ENCODE assay signal across 11 mouse cellular contexts in the genomic region with DNA sequence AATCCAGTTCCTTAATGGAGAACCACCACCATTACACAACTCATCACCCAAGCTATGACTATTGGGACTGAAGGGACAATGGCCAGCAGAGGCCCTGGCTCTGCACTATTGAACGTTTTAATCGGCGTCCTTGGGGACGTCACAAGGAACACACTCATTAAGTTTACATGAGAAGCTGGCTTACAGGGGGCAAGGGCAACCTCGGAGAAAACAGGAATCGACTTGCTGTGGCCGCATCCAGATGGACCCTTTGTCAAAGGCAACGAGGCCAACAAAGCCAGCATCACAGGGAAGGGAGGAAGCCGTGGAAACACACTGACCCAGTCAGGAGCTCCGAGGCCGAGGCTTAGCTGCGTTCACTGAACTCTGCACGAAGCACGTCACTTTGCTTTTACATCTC.
DNase-seq lines count a peak whose midpoint lies in the region; ATAC-seq and TF ChIP-seq lines count a peak whose summit lies in the region.
"Had no signal": no experiment of that assay in that cellular context is flagged by ENCODE, and none has a peak within 500 bp of the region (broad histone marks: within the 10 kb centered on the region; RNA-seq: fewer than 3 reads in every experiment).

No protein-coding gene starts in this region.

- 18% methylated on average over 14 of the region's 14 CpGs for WGBS in forebrain, embryonic 16.5 days
- whole genome bisulfite sequencing in midbrain, embryonic 14.5 days = 13% methylated on average over 14 of the region's 14 CpGs

- H3K9me3 ChIP-seq in forebrain, embryonic 16.5 days (ENCODE audit: control insufficient read depth, low read length) = no peaks in the 10 kb centered on the region
- no peaks in the 10 kb centered on the region for H3K9me3 ChIP-seq in midbrain, embryonic 14.5 days (ENCODE audit: control insufficient read depth, low read length)
- H3K9me3 ChIP-seq: limb, embryonic 15.5 days had no signal

- TF ChIP-seq POLR2A in brain, embryonic 14.5 days (IDR thresholded peaks at IDR 0.05; ENCODE audit: borderline replicate concordance, extremely low read depth, insufficient read depth, insufficient read length, poor library complexity, severe bottlenecking) = no peak
- no peak for TF ChIP-seq POLR2A in cortical plate, adult 2 months (IDR thresholded peaks at IDR 0.05; ENCODE audit: extremely low read depth, insufficient read depth, low read length)

- H3K4me3 ChIP-seq in cortical plate, adult 2 months (ENCODE audit: insufficient read depth, low read length) = no peak overlapping the region
- no peak overlapping the region for H3K4me3 ChIP-seq in forebrain, embryonic 16.5 days (replicated peaks; ENCODE audit: low read length)
- no peak overlapping the region for H3K4me3 ChIP-seq in midbrain, embryonic 14.5 days (replicated peaks; ENCODE audit: low read depth, low read length)
- H3K4me3 ChIP-seq: limb, embryonic 15.5 days had no signal

- peak; percentile 34; the same call in 1 of the 2 replicates for ATAC-seq in forebrain, embryonic 16.5 days
- peak; percentile 77 for ATAC-seq in midbrain, embryonic 14.5 days (ENCODE audit: low FRiP score, low TSS enrichment)

- DNase-seq in brain, embryonic 14.5 days (ENCODE audit: low read depth) = peak; percentile 82
- peak; percentile 70 for DNase-seq in midbrain, embryonic 14.5 days
- DNase-seq in Muller cell, postnatal 12 days (ENCODE audit: inconsistent ontology term) = no peak
- DNase-seq in adrenal gland, adult 18-20 months (ENCODE audit: low spot score in 2 of 2) = no peak
- no peak for DNase-seq in kidney, postnatal 14 days
- no peak for DNase-seq in lung, adult 18-20 months
- DNase-seq: gastrocnemius, postnatal 25 days had no signal

- H3K27ac ChIP-seq in cortical plate, adult 2 months (ENCODE audit: insufficient read depth, low read length) = peak overlapping the region; percentile 54; the same call in 1 of the 2 replicates
- peak overlapping the region; percentile 54 for H3K27ac ChIP-seq in forebrain, embryonic 16.5 days (ENCODE audit: low read length)
- peak overlapping the region; percentile 87 for H3K27ac ChIP-seq in midbrain, embryonic 14.5 days (replicated peaks; ENCODE audit: low read depth, low read length)
- H3K27ac ChIP-seq: limb, embryonic 15.5 days; macrophage had no signal

- H3K27me3 ChIP-seq in forebrain, embryonic 16.5 days (replicated peaks; ENCODE audit: control insufficient read depth, insufficient read depth, low read length) = no peaks in the 10 kb centered on the region
- H3K27me3 ChIP-seq in midbrain, embryonic 14.5 days (ENCODE audit: control insufficient read depth, insufficient read depth, low read length) = no peaks in the 10 kb centered on the region
- H3K27me3 ChIP-seq: limb, embryonic 15.5 days had no signal

- peak overlapping the region; percentile 5; the same call in 1 of the 2 replicates for H3K4me2 ChIP-seq in forebrain, embryonic 16.5 days (ENCODE audit: low read length)
- peak overlapping the region; percentile 35 for H3K4me2 ChIP-seq in midbrain, embryonic 14.5 days (ENCODE audit: low read length)
- H3K4me2 ChIP-seq: limb, embryonic 15.5 days had no signal

- no peaks in the 10 kb centered on the region for H3K36me3 ChIP-seq in forebrain, embryonic 16.5 days (ENCODE audit: control insufficient read depth, insufficient read depth)
- no peaks in the 10 kb centered on the region for H3K36me3 ChIP-seq in midbrain, embryonic 14.5 days (ENCODE audit: control insufficient read depth, insufficient read depth, low read length)
- H3K36me3 ChIP-seq: limb, embryonic 15.5 days had no signal

- peaks cover 21% of the 10 kb centered on the region for H3K4me1 ChIP-seq in cortical plate, adult 2 months (ENCODE audit: control insufficient read depth, insufficient read depth, low read length)
- peaks cover 15% of the 10 kb centered on the region for H3K4me1 ChIP-seq in forebrain, embryonic 16.5 days (replicated peaks; ENCODE audit: control insufficient read depth, insufficient read depth, low read length)
- peaks cover 35% of the 10 kb centered on the region for H3K4me1 ChIP-seq in midbrain, embryonic 14.5 days (ENCODE audit: control insufficient read depth, insufficient read depth, low read length)
- H3K4me1 ChIP-seq: limb, embryonic 15.5 days had no signal

- no peak overlapping the region; the same call in 1 of the 2 replicates for H3K9ac ChIP-seq in forebrain, embryonic 16.5 days (replicated peaks; ENCODE audit: low read depth, low read length)
- H3K9ac ChIP-seq in midbrain, embryonic 14.5 days (replicated peaks; ENCODE audit: low read length) = no peak overlapping the region
- H3K9ac ChIP-seq: limb, embryonic 15.5 days had no signal

- no peak for TF ChIP-seq CTCF in brain, embryonic 14.5 days (IDR thresholded peaks at IDR 0.05; ENCODE audit: borderline replicate concordance, extremely low read depth, insufficient read depth, insufficient read length)
- TF ChIP-seq CTCF in cortical plate, adult 2 months (IDR thresholded peaks at IDR 0.05; ENCODE audit: extremely low read depth, insufficient read depth, low read length) = no peak

Comparison
In these comparisons a context has a peak if more than half of its experiments do, and no peak if none do; other contexts are left out.
1. DNase-seq: peak in brain, embryonic 14.5 days (single experiment) and midbrain, embryonic 14.5 days (single experiment); none in Muller cell, postnatal 12 days (single experiment), adrenal gland, adult 18-20 months (0 of 2), kidney, postnatal 14 days (single experiment) and lung, adult 18-20 months (0 of 2).
2. Peak in every context shown above with its lines, with median percentiles within 50 percentile points of each other: H3K27ac ChIP-seq.